Mouse (Mus musculus): ENCODE results near the gene Tepp.

The Tepp gene

GRCm38 (mm10) chr8:95310342-95310970 is at the start of gene Tepp:
TSS of gene Tepp (plus strand) at chr8:95310566.
- DNase-seq = no peak

DNA sequence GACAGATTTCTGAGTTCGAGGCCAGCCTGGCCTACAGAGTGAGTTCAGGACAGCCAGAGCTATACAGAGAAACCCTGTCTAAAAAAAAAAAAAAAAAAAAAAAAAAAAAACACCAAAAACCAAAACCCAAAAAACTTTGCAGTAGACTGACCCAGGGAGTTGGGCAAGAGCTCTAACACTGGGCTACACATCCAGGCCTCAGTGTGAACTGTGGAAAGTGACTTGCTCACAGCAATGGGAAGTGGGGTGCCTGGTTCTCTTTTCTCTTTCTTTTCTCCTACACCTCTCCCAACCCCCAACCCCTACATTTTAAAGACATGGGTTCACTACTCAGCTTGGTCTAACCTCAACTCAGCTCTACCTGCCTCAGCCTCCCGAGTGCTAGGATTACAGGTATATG is 48.2 kb upstream of the Tepp start:
- DNase-seq = no peak

- DNase-seq = no peak
Observed at GRCm38 (mm10) chr8:95270501-95270900, 39.9 kb upstream of the Tepp start.

GRCm38 (mm10) chr8:95271841-95272240 is 38.5 kb upstream of the Tepp start:
- no peak for DNase-seq

DNA sequence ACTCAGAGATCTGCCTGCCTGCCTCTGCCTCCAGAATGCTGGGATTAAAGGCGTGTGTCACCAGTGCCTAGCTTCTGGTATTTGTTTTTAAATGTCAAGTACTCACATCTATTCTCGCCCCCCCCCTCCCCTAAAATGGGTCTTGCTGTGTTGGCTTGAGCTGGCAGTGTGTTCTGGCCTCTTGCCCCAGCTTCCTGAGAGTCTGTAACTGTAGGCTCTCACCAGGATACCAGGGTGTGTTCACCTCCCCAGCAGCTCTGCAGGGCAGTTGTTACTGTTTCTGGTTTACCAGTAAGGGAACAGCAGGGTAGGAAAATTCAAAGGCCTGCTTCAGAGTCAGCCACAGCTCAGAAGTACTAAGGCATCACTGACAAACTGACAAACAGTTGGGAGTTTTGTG is 37.5 kb upstream of the Tepp start:
- DNase-seq = peak in 1 of 2 experiments; percentile 34

- DNase-seq = peak; percentile 38 to 41
Observed at GRCm38 (mm10) chr8:95281493-95281892, 28.9 kb upstream of the Tepp start.

DNA sequence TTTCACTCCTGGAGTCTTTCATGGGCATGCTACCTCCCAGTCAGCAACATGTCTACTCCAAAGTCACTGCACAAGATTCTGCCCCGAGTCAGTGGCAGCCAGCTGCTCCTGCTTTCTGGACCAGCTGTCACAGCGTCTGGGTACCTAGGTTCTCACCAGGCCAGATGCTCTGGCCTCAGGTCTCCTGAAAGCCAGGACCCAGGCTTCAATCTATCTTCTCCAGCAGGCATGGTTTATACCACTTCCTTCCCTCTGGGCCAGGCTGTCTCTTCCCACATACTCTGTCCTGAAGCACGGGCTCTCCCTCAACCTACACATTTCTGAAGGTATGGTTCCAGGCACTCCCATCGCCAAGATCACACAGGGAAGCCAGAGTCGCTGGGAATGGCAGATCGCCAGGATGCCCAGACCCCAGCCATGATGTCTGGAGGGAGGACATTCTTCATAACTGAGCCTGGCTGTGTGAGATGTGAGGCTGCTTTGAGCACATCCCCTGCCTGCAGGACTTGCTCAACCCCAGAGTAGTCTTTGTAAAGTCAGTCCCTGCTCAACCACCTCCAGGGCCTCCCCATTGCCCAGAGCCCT is 21.2 kb upstream of the Tepp start:
- peak in 1 of 2 experiments; percentile 30 for DNase-seq

DNA sequence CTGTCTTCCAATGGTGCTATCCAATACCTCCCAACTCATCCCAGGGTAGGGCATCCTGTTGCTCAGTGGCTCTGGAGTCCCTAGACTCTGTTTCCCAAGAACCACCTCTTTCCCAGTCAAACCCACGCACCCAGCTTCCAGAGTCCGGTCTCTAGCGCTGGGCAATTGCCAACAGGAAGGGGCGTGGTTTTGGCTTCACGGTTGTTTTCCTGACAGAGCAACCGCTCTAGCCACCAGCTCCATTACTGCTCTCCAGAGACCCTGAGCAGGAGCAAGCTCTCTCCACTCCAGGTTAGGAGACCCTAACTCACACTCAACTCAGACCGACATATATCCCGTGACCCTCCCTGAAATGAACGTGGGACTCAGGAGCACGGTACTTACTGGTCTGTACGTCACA is 17.2 kb upstream of the Tepp start:
- DNase-seq = peak; percentile 54 to 82

DNA sequence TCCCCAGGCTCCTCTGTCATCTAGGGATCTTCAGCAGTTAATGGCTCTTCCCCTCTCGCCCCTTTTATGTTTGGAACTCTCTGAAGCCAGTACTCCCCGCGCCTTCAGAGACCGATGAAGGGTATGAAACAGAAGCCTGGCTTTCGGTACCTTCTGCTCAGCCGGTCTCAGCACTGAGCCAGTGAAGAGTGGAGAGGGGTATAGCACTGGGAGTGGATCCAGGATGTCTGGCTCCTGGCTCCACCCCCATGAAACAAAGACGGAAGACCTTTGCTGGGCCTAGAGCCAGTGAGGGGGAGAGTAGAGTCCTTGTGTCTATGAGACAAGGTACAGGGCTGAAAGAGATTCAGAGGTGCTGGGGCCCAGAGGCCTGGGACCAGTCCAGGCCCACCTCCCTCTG is 16.5 kb upstream of the Tepp start:
- peak; percentile 18 to 28 for DNase-seq

GRCm38 (mm10) chr8:95302410-95302809 is 8.0 kb upstream of the Tepp start:
- peak; percentile 26 to 69 for DNase-seq

DNA sequence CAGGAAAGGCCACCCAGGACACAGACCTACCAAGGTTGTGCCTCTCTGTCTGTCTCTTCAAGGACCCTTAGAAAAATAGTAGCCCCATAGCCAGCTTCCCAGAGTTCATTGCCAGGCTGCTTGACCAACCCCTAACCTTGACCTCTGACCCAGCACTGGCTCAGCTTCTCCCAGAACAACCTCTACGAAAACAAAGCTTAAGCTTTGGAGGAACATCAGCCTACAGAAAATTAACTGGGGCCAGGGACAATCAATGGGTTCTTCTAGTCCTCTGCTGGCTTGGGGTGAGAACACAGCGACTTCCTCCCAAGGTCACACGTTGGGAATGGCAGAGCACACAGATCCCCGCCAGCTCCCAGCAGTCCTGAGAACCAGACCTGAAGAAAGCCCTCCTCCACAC is 4.8 kb upstream of the Tepp start:
- no peak for DNase-seq

DNA sequence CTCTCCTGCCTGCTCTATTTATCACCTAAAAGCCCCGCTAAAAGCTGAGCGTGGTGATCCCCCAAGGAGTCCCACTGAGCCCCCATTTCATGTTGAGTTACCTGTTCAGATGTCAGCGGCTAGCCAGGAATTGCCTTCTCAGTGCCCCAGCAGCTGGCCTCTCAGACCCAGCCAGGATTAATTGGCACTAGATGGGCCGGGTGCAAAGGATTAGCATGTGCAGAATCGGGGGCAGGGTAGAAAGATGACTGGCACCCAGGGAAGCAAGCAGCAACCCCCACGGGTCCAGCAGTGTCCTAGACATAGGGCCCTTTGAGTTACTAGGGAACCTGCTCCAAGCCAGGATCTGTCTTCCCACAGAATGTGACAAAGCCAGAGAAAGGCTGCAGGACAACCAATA is 3.9 kb upstream of the Tepp start, which contains the start of gene Cngb1:
TSS of gene Cngb1 (minus strand) at position 155 of the 400 bp plus-strand sequence.
- DNase-seq = no peak

GRCm38 (mm10) chr8:95312836-95313235 is 2.5 kb downstream of the Tepp start:
- no peak for DNase-seq

DNA sequence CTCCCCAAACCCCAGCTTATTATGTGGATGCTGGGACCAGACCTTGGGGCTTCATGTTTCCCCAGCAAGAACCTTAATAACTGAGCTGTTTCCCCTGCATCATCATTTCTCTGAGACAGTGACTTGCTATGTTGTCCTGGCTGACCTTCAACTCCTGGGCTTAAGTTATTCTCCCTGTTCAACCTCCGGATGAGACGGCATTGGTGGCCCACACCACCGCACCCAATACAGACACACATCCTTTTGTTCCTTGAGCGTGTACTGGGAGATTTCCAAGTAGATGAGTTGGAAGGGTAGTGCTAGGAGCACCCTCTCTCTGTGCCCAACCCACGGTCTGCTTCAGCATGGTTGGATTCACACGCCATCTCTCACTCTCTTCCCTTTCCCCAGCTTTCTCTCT is 3.5 kb downstream of the Tepp start:
- no peak for DNase-seq

DNA sequence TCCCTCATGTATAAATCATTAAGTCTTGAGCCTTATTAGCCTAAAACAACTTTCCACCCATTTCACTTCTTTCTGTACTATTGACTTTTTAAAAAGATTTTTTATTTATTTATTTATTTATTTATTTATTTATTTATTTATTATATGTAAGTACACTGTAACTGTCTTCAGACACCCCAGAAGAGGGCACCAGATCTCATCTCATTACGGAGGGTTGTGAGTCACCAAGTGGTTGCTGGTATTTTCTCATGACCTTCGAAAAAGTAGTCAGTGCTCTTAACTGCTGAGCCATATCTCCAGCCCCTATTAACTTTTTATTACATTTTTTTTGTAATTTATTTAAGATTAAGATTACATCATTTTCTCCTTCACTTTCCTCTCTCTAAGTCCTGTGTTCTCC is 4.3 kb downstream of the Tepp start:
- no peak for DNase-seq

- DNase-seq = no peak
Observed at GRCm38 (mm10) chr8:95315350-95315749, 5.0 kb downstream of the Tepp start.

DNA sequence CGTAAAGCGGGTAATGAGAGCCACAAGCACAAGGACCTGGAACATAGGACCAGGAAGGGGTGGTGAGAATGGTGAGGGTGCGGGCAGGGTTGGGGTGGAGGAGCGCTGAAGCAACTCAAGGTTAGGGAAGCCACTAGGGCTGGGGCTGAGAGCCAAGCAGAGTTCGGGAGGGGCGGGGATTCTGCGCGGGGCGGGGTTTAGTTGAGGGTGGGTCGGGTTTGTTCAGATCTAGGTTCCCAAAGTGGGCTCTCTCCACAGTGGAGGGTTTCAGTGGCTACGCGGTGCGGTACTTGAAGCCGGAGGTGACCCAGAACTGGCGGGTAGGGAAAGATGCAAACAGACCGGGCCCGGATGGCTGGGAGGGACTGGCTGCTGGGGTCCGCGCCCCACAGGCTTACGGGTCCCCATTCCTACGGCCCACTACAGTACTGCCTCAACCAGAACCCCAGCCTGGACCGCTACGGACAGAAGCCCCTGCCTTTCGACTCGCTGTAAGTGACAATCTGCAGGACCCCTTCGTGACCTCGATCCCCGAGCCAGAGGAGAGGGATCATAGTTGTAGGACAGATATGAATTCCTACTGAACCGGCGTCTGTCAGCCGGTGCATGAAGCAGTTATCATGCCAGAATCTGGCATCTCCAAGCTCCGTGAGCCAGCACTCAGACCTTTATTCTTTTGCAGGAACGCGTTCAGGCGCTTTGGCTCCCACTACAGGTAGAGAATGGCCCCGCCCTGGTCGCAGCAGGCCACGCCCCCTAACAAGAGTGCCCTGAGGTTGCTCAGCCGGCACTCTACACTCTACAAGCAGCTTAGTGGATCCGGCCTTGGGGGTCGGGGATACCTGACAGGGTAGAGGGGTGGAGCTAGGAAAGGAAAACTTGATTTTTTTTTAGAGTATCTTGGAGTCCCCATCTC is 10.1 kb downstream of the Tepp start:
- peak; percentile 68 to 77 for DNase-seq

DNA sequence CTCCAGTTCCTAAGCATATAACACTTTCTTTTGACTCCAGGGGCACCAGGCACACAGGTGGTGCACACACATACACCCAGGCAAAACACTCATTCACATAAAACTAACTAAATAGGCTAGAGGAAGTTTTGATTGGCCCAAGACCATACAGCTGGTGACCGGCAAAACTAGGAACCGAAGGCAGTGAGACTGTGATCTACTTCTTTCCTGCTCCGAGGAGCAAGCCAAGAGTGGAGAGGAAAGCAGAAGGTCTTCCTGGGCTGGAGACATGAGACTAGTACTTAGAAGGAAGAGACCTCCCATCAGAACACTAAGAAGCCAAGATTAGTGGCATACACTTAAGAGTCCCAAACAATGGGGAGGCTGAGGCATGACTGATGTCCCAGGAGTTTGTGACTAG is 12.8 kb downstream of the Tepp start:
- no peak for DNase-seq

- no peak for DNase-seq
Observed at GRCm38 (mm10) chr8:95324646-95325045, 14.3 kb downstream of the Tepp start.

DNA sequence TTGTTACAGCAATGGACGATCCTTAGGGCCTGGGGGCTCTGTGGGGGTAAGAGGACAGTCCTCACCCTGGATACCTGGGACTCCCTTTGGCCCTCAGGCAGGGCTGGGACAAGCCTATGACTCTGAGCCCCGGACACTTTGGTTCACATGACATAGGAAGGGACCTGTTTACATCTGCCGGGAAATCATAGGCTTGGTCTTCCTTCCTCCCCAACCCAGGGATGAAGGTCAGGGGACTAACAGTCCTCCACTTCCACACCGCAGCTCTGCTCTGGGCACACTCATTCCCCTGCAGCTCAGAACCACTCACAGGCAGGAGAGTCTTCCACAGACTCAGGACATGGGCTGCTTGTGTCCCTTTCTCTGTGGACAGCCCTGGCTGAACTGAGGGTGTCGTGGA is 16.5 kb downstream of the Tepp start:
- DNase-seq = no peak

- no peak for DNase-seq
Observed at GRCm38 (mm10) chr8:95327866-95328465, 17.6 kb downstream of the Tepp start.

DNA sequence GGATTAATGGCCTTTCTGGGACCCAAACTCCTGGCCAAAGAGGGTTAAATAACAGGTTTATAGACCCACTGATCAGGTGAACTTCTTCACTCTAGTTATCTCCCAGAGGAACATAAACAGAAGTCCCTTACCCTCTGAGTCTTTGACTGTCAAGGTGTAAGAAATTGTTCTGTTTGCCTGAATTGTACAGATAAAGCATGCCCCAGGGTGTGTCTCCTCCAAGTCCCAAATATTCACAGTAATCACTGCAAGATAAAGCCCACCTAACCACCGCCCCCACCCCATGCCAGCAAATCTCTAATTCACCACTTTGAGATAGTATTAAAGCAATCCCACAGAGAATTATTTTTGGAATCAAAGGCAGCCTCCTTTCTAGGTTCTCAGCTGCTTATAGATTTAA is 20.0 kb downstream of the Tepp start:
- DNase-seq = no peak

DNA sequence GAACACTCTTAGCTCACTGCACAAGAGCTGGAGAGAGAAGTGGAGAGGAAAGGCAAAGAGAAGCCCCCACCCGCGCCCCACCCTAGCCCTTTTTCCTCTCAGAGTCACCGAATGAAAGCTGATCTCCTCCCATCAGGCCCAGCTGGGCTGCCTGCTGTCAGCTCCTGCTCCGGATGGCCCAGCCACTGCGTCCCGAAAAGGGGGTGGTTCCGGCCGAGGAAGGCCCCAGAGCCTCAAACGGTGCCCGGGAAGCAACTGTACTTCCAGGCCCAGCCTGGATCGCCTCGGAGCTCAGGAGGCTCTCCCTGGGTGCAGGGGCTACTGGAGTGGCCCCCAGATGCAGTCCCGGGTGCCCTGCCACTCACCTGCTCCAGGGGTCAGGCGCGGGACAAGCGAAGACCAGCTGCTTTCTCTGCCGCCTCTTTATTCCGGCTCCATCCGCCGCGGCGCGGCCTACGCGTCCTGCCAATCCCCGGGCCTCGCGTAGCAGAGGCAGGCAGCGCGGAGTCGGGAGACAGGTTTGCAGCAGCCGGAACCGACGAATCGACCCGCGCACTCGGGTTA is 20.9 kb downstream of the Tepp start:
- DNase-seq = no peak
